Mouse (Mus musculus) heart, adult 10 weeks (tissue): ENCODE results near the gene Olfr74. TPM values are rescaled to one million over a fixed set of nuclear protein-coding genes. Genes with fewer than 3 reads are reported as not detected.

ENCODE experiments used
- polyA plus RNA-seq: library from polyadenylated mRNA; stranded (reverse); fragments of 350-450 nt; fragmentation: Illumina TruSeq; extraction: RNeasy Lipid Tissue Mini Kit (QIAGEN cat#74804); gene quantifications from one replicate; pipeline ENCODE4 v1.2.3, GENCODE M21; 2014; ENCODE audit warnings: low read depth, low replicate concordance

Gene Olfr74
- not detected for polyA plus RNA-seq

GRCm38 (mm10) chr2:87974563-87974962 lies at the start of gene Olfr74:
Gene Olfr74 (minus strand): TSS chr2:87974663.

GRCm38 (mm10) chr2:88022474-88022873 lies 48.0 kb upstream of the Olfr74 start, which contains the start of gene Olfr1161:
Gene Olfr1161 (plus strand): TSS chr2:88022774.

GRCm38 (mm10) chr2:88007515-88008318 lies 33.3 kb upstream of the Olfr74 start, which contains the start of gene Olfr1160:
Gene Olfr1160 (minus strand): TSS chr2:88008268.

GRCm38 (mm10) chr2:87989813-87990212 lies 15.3 kb upstream of the Olfr74 start, which contains the start of gene Olfr1158:
Gene Olfr1158 (plus strand): TSS chr2:87990113.

GRCm38 (mm10) chr2:87968199-87968598 lies 6.3 kb downstream of the Olfr74 start, which contains the start of gene Olfr1157:
Gene Olfr1157 (minus strand): TSS chr2:87968299.

GRCm38 (mm10) chr2:87953000-87953399 lies 21.5 kb downstream of the Olfr74 start, which contains the start of gene Olfr1156:
Gene Olfr1156 (minus strand): TSS chr2:87953100.

GRCm38 (mm10) chr2:87945037-87945436 lies 29.4 kb downstream of the Olfr74 start, which contains the start of gene Olfr1155:
Gene Olfr1155 (minus strand): TSS chr2:87945137.

Other genes with a start within 250 kb of the Olfr74 start
- not detected for gene Olfr1138, start 234.7 kb downstream of the Olfr74 start, polyA plus RNA-seq
- gene Olfr1140, start 230.9 kb downstream of the Olfr74 start, polyA plus RNA-seq, result not detected
- not detected for gene Olfr1141, start 220.7 kb downstream of the Olfr74 start, polyA plus RNA-seq
- gene Olfr152, start 195.2 kb downstream of the Olfr74 start, polyA plus RNA-seq, result not detected
- gene Olfr1143, start 174.1 kb downstream of the Olfr74 start, polyA plus RNA-seq, result not detected
- not detected for gene Olfr1145, start 164.8 kb downstream of the Olfr74 start, polyA plus RNA-seq
- not detected for gene Olfr1148, start 144.1 kb downstream of the Olfr74 start, polyA plus RNA-seq
- gene Olfr1150-ps1, start 130.7 kb downstream of the Olfr74 start, polyA plus RNA-seq, result not detected
- gene Olfr1151, start 118.8 kb downstream of the Olfr74 start, polyA plus RNA-seq, result not detected
- not detected for gene Olfr1152, start 108.2 kb downstream of the Olfr74 start, polyA plus RNA-seq
- not detected for gene Olfr1153, start 79.7 kb downstream of the Olfr74 start, polyA plus RNA-seq
- gene Olfr1154, start 69.5 kb downstream of the Olfr74 start, polyA plus RNA-seq, result not detected
- gene Olfr1155, start 29.5 kb downstream of the Olfr74 start, polyA plus RNA-seq, result not detected
- gene Olfr1156, start 21.6 kb downstream of the Olfr74 start, polyA plus RNA-seq, result not detected
- not detected for gene Olfr1157, start 6.4 kb downstream of the Olfr74 start, polyA plus RNA-seq
- not detected for gene Olfr1158, start 15.4 kb upstream of the Olfr74 start, polyA plus RNA-seq
- not detected for gene Olfr1160, start 33.6 kb upstream of the Olfr74 start, polyA plus RNA-seq
- not detected for gene Olfr1161, start 48.1 kb upstream of the Olfr74 start, polyA plus RNA-seq
- gene Olfr73, start 63.0 kb upstream of the Olfr74 start, polyA plus RNA-seq, result not detected
- not detected for gene Olfr1162, start 76.5 kb upstream of the Olfr74 start, polyA plus RNA-seq
- gene Olfr1163, start 97.2 kb upstream of the Olfr74 start, polyA plus RNA-seq, result not detected
- gene Olfr1164, start 119.3 kb upstream of the Olfr74 start, polyA plus RNA-seq, result not detected
- gene Olfr1166, start 153.6 kb upstream of the Olfr74 start, polyA plus RNA-seq, result not detected
- gene Olfr1167, start 180.5 kb upstream of the Olfr74 start, polyA plus RNA-seq, result not detected
- not detected for gene Olfr1168, start 207.2 kb upstream of the Olfr74 start, polyA plus RNA-seq